Mouse (Mus musculus): ENCODE results near the gene Tmem201.

Tmem201 gene

DNA sequence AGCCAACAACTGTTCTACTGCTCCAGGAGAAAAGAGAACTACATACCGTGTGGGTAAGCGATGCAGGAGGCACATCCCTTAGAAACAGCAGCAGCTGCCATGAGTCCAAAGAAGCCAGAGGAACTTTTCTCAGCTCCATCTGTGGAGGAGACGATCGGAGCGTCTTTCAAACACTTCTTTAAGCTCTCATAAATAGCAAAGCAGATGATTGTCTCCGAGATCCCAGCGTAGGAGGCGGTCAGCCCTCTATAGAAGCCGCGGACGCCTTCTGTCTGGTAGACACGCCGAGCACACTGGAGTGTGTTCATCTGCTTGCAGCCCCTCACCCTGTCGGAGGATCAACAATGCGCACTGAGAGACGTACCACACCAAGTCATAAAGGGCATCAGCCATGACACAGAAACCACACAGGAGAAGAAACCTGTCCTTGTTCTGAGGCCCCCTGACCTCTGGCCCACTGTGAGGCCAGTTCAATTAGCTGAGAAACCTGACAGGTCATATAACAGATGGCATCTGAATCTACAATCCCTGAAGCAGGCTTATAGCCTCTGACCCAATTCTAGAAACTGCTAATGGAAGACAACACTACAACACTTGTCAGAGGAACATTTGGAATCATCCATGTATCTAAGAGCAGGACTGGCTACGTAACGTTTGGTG is 11.3 kb upstream of the Tmem201 start:
- no peak for DNase-seq (ENCODE audit: low read depth)

GRCm38 (mm10) chr4:149744119-149744518 is 6.3 kb upstream of the Tmem201 start:
- no peak for DNase-seq (ENCODE audit: low read depth)

- no peak for DNase-seq (ENCODE audit: low read depth)
These were observed 4.2 kb upstream of the Tmem201 start for GRCm38 (mm10) chr4:149742011-149742530.

DNA sequence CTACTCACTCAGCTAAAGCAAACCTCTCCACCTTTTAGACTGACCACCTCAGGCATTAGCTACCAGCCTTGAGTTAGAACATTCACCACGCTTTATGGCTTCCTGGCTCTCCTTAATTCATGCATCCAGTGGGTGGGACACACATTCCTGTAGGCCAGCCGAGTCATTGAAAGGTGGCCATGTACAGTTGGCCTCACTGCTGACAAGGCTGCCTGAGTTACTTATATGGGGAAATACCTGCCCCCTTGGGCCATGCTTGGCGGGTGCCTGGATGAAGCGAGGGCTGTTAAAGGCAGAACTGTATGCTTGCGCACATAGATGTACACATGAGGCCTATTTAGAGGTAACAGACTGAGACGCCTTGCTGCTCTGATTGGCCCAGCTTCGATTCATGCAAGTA is 2.5 kb upstream of the Tmem201 start:
- DNase-seq (ENCODE audit: low read depth) = no peak

GRCm38 (mm10) chr4:149739478-149739877 is 1.6 kb upstream of the Tmem201 start:
- peak; percentile 15 for DNase-seq (ENCODE audit: low read depth)

DNA sequence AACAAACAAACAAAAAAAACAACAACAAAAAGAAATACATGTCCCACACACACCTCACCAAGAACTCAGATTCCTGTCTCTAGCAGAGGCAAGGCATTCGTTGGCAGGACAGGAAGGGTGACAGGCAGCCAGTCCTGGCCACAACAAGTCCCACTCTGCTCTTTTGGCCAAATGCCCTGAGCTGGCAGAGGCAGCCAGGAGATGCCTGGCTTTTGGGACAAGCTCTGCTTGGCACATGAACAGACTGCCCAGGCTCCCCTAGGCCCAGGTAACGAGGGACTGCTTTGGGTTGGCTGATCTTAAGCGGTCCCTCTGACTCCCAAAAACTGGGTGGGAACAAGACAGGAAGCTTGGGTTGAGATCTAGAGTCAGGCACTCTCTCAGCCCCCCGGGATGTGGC is 1.3 kb downstream of the Tmem201 start:
- no peak for DNase-seq (ENCODE audit: low read depth)

- DNase-seq (ENCODE audit: low read depth) = no peak
These were observed 2.1 kb downstream of the Tmem201 start for GRCm38 (mm10) chr4:149735624-149736250.

- DNase-seq (ENCODE audit: low read depth) = no peak
These were observed 2.9 kb downstream of the Tmem201 start for GRCm38 (mm10) chr4:149734730-149735475.

- no peak for DNase-seq (ENCODE audit: low read depth)
These were observed 3.6 kb downstream of the Tmem201 start for GRCm38 (mm10) chr4:149734246-149734645.

DNA sequence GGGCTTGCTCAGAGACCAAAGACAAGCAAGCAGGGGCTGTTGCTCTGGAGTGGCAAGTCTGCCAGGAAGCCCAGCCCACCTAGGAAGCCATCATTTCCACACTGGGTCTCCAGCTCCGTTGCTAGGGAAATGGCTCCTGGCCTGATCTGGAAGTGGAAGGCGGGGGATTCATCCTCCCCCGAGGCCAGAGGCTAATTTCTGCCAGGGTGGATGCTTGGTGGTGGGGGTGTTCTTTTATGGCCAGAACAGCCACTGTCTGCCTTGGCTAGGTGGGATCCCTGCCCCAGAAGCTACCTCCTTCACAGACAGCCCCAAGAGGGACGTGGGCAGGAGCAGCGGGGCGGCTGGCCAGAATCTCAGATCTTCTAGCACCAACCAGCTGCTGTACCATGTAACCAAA is 4.1 kb downstream of the Tmem201 start:
- DNase-seq (ENCODE audit: low read depth) = no peak

GRCm38 (mm10) chr4:149732800-149733199 is 5.0 kb downstream of the Tmem201 start:
- DNase-seq (ENCODE audit: low read depth) = no peak

DNA sequence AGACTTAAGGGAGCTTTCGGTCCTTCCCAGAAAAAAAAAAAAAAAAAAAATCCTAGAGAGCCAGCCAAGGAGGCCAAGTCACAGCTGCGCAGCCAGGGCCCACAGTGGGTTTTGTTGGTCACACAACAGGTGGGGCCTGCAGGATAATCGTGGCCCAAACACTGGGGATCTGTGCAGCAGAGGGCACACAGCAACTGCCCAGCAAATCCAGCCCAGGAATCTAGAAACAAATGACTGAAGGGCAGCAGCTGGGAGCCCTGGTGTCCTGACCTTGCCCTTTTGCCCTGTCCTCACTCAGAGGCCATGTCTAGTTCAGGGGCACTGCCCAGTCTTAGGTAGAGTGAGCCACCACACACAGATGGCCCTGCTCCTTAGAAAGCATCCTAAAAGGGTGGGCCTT is 5.5 kb downstream of the Tmem201 start:
- no peak for DNase-seq (ENCODE audit: low read depth)

- DNase-seq (ENCODE audit: low read depth) = no peak
These were observed 7.0 kb downstream of the Tmem201 start for GRCm38 (mm10) chr4:149730827-149731226.

GRCm38 (mm10) chr4:149728810-149729209 is 9.0 kb downstream of the Tmem201 start:
- no peak for DNase-seq (ENCODE audit: low read depth)

- DNase-seq (ENCODE audit: low read depth) = no peak
These were observed 10.2 kb downstream of the Tmem201 start for GRCm38 (mm10) chr4:149727636-149728035.

DNA sequence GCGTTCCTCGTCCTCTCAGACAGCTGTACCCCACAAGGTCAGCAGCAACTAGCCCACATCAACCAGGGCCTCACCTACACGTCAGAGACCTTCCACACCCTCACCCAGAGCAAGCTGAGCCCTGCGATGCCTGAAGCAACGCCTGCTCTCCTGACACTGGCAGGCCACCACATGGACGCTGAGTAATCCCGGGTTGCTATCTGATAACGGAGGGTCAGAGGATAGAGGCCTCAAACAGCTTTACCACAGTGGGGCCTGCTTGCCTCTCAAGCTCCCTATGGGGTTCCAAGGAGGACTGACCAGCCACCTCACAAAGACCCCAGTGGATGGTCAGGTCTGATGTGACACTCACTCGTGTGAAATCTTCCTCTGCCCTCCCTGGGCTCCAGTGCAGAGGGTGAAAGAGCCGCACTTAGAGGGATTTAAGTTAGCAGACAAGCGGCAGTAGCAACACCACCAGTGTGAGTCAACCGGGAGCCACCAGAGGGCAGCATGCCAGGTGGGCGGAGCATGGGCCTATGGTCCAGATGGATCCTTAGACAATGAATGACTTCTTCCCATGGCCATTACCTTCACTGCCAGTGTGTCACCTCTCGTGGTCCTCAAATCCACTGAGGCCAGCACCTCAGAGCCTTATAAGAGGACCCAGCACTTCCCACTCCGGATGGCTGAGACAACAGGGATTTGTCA is 12.0 kb downstream of the Tmem201 start:
- DNase-seq (ENCODE audit: low read depth) = peak; percentile 54

- DNase-seq (ENCODE audit: low read depth) = no peak
These were observed 12.9 kb downstream of the Tmem201 start for GRCm38 (mm10) chr4:149724916-149725470.

DNA sequence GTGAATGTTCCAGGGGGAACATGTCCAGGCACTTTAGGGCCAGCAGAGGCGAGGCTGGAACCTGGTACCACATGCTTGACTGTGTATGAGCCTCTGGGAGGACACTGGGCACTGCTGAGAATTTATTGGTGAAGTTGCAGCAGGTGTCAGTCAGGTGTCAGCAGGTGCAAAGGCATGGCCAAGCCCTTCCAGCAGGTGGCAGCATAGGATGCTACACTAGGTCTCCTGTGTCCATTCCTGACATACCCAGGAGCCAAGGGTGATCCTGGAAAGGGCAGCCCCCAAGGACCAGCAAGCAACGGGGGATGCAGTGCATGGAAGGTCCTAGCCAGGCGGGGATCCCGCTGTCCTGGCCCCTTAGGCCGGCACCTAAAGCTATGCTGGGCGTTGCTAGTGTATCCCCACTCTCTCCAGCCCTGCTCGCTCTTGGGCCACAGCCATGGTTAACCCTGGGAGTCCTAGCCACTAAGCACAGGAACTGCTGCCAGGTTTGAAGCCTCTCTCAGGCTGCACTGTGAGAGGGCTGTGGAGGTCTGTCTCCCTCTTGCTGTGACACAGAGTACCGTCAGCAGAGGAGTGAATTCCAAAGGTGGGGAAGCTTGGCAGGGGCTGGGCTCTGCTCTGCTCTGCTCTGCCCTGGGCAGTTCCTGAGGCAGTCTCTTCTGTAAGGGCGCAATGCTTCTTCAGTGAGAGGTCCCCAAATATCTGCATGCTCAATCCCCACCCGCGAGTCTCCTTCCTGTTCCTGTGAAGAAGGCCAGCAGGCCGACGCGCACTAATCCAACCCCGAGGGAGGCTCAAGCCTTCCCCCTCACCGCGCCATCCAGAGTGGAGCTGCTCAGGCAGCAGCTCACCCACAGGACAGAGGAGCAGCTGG is 13.8 kb downstream of the Tmem201 start:
- DNase-seq (ENCODE audit: low read depth) = no peak

DNA sequence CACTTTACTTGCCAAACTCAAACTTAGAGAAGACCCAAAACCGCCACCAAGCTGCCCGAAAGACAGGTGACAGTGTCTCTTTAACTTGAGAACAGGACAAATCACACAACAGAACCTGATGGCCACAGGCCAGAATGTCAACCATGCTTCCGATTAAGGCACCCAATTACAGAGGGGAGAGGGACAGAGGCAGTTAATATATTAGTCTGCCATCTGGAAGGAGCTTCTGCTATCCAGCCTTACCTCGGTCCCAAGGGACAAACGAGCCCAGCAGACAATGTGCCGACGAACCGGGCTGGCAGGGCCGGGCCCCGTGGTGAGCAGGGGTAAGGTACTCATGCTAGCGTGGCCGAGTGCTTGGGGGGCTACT is 14.8 kb downstream of the Tmem201 start:
- DNase-seq (ENCODE audit: low read depth) = no peak

DNA sequence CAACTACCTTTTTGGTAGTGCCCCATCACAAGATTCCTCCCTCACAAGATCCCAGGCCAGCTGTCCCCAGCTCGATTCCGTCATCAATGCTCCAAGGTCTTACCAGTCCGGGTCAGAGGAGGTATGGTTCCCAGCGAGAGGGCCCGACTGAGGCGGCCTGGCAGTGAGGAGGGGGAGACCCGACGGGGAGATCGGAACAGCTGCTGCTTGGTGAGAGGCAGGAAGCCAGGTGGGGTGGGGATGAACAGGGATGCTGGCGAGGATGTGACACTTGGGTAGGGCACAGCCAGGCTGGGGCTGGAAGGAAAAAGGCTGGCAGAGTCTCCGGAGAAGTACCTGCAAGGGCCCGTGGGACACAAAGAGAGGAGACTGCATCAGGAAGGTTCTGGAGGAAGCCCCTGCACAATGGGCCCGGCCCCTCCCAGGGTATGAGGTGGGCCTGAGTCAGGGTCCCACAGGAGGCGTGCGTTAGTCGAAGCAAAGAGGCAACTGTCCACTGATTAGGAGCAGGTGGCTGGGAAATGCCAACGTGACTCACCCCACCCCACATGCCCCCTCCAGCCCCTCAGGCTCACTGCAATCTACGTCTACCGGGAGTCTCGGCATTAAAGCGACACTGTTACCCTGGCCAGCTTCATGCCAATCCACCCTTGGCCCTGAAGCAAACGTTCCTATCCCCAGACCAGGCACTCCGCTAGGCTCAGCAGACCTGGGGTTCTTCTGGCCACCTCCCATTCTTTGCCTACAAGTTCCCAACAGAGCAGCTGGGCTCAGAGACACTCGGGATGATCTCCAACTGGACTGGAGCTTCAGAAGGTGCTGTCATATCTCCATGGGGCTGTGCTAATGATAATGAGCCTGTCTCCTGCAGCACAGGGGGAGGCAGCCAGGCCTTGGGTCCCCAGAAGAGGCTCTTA is 15.5 kb downstream of the Tmem201 start:
- no peak for DNase-seq (ENCODE audit: low read depth)
